Mouse (Mus musculus): Measurements from ENCODE around the gene Loxl4. TPM values are rescaled to one million over a fixed set of nuclear protein-coding genes. Genes with fewer than 3 reads are reported as not detected.

The Loxl4 gene
- polyA plus RNA-seq, 1 experiment from 2014 or later, result 1.9 TPM

DNA sequence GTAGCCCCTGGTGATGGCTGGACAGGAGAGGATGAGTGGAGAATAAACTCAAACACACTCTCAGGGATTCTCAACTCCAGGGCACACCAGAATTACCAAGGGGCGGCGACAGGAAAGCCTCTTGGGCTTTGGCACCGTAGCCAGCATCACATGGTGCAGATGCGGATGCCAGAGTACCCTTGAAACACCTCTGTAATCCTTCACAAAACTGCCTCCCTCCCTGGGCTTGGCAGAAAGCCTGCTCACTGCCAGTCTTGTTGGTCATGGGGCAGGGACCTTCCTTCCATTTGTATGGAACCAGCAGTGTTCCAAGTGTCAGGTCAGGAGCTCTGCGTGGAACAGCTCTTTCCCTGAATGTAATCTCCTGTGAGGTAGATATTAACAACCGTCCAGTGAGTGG lies 15.5 kb upstream of the Loxl4 start:
- Histone ChIP-seq H3K4me1 (ENCODE audit: control insufficient read depth, insufficient read depth, low read length) (peaks cover 8% of the 10 kb centered on the region; the same call in 1 of the 2 replicates), H3K36me3 (ENCODE audit: control insufficient read depth, insufficient read depth, low read length) (no peaks in the 10 kb centered on the region), H3K9me3 (ENCODE audit: control insufficient read depth, low read length) (no peaks in the 10 kb centered on the region), H3K4me2 (replicated peaks; ENCODE audit: low read depth, low read length) (no peak overlapping the region), H3K27me3 (ENCODE audit: control insufficient read depth, insufficient read depth, low read length) (no peaks in the 10 kb centered on the region), H3K9ac (ENCODE audit: low read depth, low read length) (no peak overlapping the region), H3K4me3 (ENCODE audit: low read length) (no peak overlapping the region), H3K27ac (ENCODE audit: low read depth, low read length) (no peak overlapping the region)
- WGBS, result 86% methylated on average over 6 of the region's 6 CpGs
- no peak for ATAC-seq (ENCODE audit: low FRiP score, low TSS enrichment)

DNA sequence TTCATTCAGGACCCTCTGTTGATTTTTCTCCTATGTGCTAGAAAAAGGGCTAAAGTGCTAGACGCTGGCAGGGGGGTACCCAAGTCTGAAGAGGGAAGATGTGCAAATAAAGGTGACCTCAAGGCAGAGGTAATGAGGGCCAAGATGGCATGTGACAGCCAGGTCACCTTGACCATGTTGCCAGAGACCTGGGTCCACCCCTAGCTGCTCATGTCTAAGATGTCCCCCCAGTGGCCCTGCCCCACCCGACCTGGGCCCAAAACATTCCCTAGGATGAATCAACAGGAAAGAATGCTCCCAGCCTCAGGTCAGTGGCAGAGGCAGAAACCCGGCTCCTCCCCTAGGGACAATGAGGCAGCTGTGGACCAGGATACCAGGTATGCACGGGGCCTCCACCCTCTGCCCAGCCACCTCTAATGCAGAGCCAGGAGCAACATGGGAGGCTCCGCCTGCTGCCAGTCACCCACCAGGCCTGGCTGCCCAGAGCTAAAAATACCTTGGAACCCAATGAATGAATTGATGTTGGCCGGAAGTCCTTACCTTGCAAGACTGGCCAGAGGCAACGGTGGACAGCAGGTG lies 1.1 kb upstream of the Loxl4 start:
- Histone ChIP-seq H3K27me3 (ENCODE audit: control insufficient read depth, insufficient read depth, low read length) (no peaks in the 10 kb centered on the region; the same call in 1 of the 2 replicates), H3K27ac (ENCODE audit: low read depth, low read length) (no peak overlapping the region), H3K4me3 (ENCODE audit: low read length) (no peak overlapping the region), H3K9me3 (ENCODE audit: control insufficient read depth, low read length) (no peaks in the 10 kb centered on the region), H3K36me3 (ENCODE audit: control insufficient read depth, insufficient read depth, low read length) (no peaks in the 10 kb centered on the region), H3K4me2 (replicated peaks; ENCODE audit: low read depth, low read length) (no peak overlapping the region), H3K9ac (ENCODE audit: low read depth, low read length) (no peak overlapping the region), H3K4me1 (ENCODE audit: control insufficient read depth, insufficient read depth, low read length) (no peaks in the 10 kb centered on the region)
- no peak for ATAC-seq (ENCODE audit: low FRiP score, low TSS enrichment)
- 63% methylated on average over 7 of the region's 7 CpGs for WGBS

DNA sequence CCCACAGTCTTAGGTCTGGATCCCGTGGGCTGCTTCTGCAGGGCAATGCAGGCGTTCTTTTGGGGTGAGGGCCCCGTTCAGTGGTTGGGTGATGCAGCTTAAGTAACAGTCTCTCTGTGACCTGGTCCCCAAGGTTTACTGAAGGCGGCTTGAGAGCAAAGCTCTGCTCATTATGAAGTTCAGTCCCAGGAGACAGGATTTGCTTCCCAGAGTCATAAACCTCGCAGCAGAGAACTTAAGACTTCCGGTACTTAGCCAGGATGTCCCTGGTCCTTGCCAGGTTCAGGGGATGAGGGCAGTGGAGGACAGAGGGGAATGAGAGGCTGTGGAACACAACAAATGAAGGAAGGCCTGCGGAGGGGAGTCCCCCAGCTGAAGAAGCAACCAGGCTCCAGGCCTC lies 503 bp upstream of the Loxl4 start:
- no peaks in the 10 kb centered on the region for H3K9me3 ChIP-seq (ENCODE audit: control insufficient read depth, low read length)
- peak overlapping the region; percentile 38 for H3K4me3 ChIP-seq (ENCODE audit: low read length)
- H3K36me3 ChIP-seq (ENCODE audit: control insufficient read depth, insufficient read depth, low read length), result no peaks in the 10 kb centered on the region
- peak overlapping the region; percentile 53; the same call in 1 of the 2 replicates for H3K9ac ChIP-seq (ENCODE audit: low read depth, low read length)
- H3K27me3 ChIP-seq (ENCODE audit: control insufficient read depth, insufficient read depth, low read length), result no peaks in the 10 kb centered on the region; the same call in 1 of the 2 replicates
- H3K4me2 ChIP-seq (replicated peaks; ENCODE audit: low read depth, low read length), result peak overlapping the region; percentile 75
- 10% methylated on average over 7 of the region's 7 CpGs for WGBS
- H3K4me1 ChIP-seq (ENCODE audit: control insufficient read depth, insufficient read depth, low read length), result no peaks in the 10 kb centered on the region
- peak; percentile 40; the same call in 1 of the 2 replicates for ATAC-seq (ENCODE audit: low FRiP score, low TSS enrichment)
- H3K27ac ChIP-seq (ENCODE audit: low read depth, low read length), result no peak overlapping the region

DNA sequence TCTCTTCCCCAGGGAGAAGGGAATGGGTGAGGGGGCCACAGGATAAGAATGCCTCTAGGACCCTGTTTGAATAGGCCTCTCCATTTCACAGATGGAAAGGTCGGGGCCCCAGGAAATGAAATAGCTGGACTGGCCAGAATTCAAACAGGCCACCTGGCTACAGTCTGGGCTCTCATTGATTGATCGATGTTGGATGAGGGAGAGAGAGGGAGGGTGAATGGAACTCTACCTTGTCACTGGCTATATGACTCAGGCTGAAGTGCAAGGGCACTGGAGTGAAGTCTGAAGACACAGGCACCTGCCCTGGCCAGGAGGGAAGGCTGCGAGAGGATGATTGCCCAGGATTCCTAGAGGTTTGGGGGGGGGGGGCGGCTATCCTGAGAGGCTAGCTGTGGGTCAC lies 867 bp downstream of the Loxl4 start:
- Histone ChIP-seq H3K9ac (ENCODE audit: low read depth, low read length) (no peak overlapping the region), H3K36me3 (ENCODE audit: control insufficient read depth, insufficient read depth, low read length) (no peaks in the 10 kb centered on the region), H3K4me3 (ENCODE audit: low read length) (no peak overlapping the region), H3K27me3 (ENCODE audit: control insufficient read depth, insufficient read depth, low read length) (no peaks in the 10 kb centered on the region; the same call in 1 of the 2 replicates), H3K27ac (ENCODE audit: low read depth, low read length) (no peak overlapping the region), H3K9me3 (ENCODE audit: control insufficient read depth, low read length) (no peaks in the 10 kb centered on the region), H3K4me1 (ENCODE audit: control insufficient read depth, insufficient read depth, low read length) (no peaks in the 10 kb centered on the region), H3K4me2 (replicated peaks; ENCODE audit: low read depth, low read length) (no peak overlapping the region)
- no peak for ATAC-seq (ENCODE audit: low FRiP score, low TSS enrichment)
- WGBS, result 75% methylated on average over 4 of the region's 4 CpGs

DNA sequence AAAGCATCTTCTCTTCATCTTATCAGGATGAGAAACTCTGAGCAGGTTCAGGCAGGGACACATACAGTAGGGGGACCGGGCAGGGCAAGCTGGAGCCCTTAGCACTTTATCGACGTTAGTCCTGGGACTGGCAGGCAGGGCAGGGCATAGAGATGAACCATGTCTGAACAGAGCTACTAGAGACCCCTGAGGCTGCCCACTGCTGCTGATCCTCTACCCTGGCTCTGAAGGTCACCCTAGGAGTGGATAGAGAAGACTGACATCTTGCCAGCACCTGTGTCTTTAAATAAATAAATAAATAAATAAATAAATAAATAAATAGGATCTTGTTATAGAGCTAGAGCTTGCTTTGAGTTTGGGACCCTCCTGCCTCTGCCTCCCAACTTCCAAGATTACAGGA lies 2.9 kb downstream of the Loxl4 start:
- 0 out of 2 replicates have a peak, but pooled peaks cover 2% of the 10 kb centered on the region for H3K4me1 ChIP-seq (ENCODE audit: control insufficient read depth, insufficient read depth, low read length)
- no peak for ATAC-seq (ENCODE audit: low FRiP score, low TSS enrichment)
- no peak overlapping the region for H3K27ac ChIP-seq (ENCODE audit: low read depth, low read length)
- H3K9ac ChIP-seq (ENCODE audit: low read depth, low read length), result no peak overlapping the region
- H3K9me3 ChIP-seq (ENCODE audit: control insufficient read depth, low read length), result no peaks in the 10 kb centered on the region
- no peak overlapping the region for H3K4me3 ChIP-seq (ENCODE audit: low read length)
- no peaks in the 10 kb centered on the region for H3K36me3 ChIP-seq (ENCODE audit: control insufficient read depth, insufficient read depth, low read length)
- H3K4me2 ChIP-seq (replicated peaks; ENCODE audit: low read depth, low read length), result no peak overlapping the region
- no peaks in the 10 kb centered on the region; the same call in 1 of the 2 replicates for H3K27me3 ChIP-seq (ENCODE audit: control insufficient read depth, insufficient read depth, low read length)
- whole genome bisulfite sequencing, result 89% methylated on average over 3 of the region's 3 CpGs

DNA sequence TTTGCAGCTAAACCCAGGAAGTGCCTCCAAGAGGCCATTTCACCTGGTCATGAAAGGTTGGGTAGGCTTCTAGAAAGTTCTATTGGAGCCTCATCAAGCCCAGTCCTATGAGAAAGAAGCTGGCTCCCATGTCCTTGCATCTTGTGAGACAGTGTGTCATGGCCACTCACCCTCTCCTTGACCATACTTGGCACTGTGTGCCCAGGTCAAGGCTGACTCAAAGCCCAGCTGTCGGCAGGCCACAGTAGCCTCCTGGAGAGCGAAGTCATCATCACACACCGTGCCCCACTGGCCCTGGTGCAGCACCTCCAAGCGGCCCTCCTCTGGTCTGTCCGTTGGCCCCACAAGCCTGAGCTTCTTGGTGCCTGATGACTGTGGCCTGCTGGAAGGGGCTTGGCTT lies 4.5 kb downstream of the Loxl4 start:
- ATAC-seq (ENCODE audit: low FRiP score, low TSS enrichment), result no peak
- no peak overlapping the region for H3K4me3 ChIP-seq (ENCODE audit: low read length)
- 94% methylated on average over 5 of the region's 5 CpGs for WGBS
- H3K9me3 ChIP-seq (ENCODE audit: control insufficient read depth, low read length), result no peaks in the 10 kb centered on the region
- no peaks in the 10 kb centered on the region for H3K36me3 ChIP-seq (ENCODE audit: control insufficient read depth, insufficient read depth, low read length)
- H3K4me2 ChIP-seq (replicated peaks; ENCODE audit: low read depth, low read length), result no peak overlapping the region
- H3K9ac ChIP-seq (ENCODE audit: low read depth, low read length), result no peak overlapping the region
- H3K27me3 ChIP-seq (ENCODE audit: control insufficient read depth, insufficient read depth, low read length), result no peaks in the 10 kb centered on the region; the same call in 1 of the 2 replicates
- H3K27ac ChIP-seq (ENCODE audit: low read depth, low read length), result no peak overlapping the region
- 0 out of 2 replicates have a peak, but pooled peaks cover 3% of the 10 kb centered on the region for H3K4me1 ChIP-seq (ENCODE audit: control insufficient read depth, insufficient read depth, low read length)

DNA sequence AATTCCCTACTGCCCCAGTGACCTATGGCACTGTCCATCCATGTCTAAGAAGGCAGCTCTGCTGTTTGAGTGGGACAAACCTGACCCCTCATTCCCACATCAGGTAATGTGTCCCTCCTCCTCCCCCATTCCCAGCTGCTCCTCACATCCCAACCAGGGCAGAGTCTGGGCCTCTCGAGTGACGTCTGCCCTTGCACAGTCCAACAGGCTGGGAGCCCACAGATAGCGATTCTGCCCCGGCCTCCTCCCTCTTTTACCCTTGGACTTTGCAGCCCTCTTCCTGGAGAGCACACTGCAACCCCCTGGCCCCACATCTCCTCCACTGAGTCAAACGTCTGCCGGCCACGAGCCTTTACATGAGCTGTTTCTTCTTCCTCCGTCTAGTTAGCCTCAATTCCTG lies 10.0 kb downstream of the Loxl4 start:
- H3K9me3 ChIP-seq (ENCODE audit: control insufficient read depth, low read length), result no peaks in the 10 kb centered on the region
- H3K27ac ChIP-seq (ENCODE audit: low read depth, low read length), result no peak overlapping the region
- 68% methylated on average over 8 of the region's 8 CpGs for WGBS
- H3K36me3 ChIP-seq (ENCODE audit: control insufficient read depth, insufficient read depth, low read length), result no peaks in the 10 kb centered on the region; the same call in 1 of the 2 replicates
- H3K4me2 ChIP-seq (replicated peaks; ENCODE audit: low read depth, low read length), result no peak overlapping the region
- H3K9ac ChIP-seq (ENCODE audit: low read depth, low read length), result no peak overlapping the region
- H3K4me3 ChIP-seq (ENCODE audit: low read length), result no peak overlapping the region
- H3K4me1 ChIP-seq (ENCODE audit: control insufficient read depth, insufficient read depth, low read length), result 0 out of 2 replicates have a peak, but pooled peaks cover 3% of the 10 kb centered on the region
- no peaks in the 10 kb centered on the region; the same call in 1 of the 2 replicates for H3K27me3 ChIP-seq (ENCODE audit: control insufficient read depth, insufficient read depth, low read length)
- no peak for ATAC-seq (ENCODE audit: low FRiP score, low TSS enrichment)

DNA sequence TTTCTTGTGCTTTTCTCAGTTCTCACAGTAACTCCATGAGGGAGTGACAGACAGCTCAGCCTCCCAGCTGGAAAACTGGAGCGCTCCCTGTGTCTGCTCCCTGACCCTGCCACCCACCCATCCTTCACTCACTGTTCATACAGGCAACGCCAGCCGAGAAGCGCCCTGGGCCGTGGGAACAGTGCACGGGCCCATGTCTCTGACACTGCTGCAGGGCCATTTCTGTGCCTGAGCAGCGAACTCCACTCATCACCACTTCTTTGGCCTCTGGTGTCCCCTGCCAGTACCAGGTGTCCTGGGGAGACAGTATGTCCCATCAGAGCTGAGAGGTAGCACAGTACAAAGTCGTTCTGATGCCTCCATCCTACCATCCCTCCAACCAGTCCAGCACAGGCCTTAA lies 10.6 kb downstream of the Loxl4 start:
- no peaks in the 10 kb centered on the region; the same call in 1 of the 2 replicates for H3K27me3 ChIP-seq (ENCODE audit: control insufficient read depth, insufficient read depth, low read length)
- WGBS, result 58% methylated on average over 8 of the region's 8 CpGs
- H3K9ac ChIP-seq (ENCODE audit: low read depth, low read length), result no peak overlapping the region
- no peak overlapping the region for H3K4me2 ChIP-seq (replicated peaks; ENCODE audit: low read depth, low read length)
- ATAC-seq (ENCODE audit: low FRiP score, low TSS enrichment), result no peak
- H3K9me3 ChIP-seq (ENCODE audit: control insufficient read depth, low read length), result no peaks in the 10 kb centered on the region
- no peaks in the 10 kb centered on the region; the same call in 1 of the 2 replicates for H3K36me3 ChIP-seq (ENCODE audit: control insufficient read depth, insufficient read depth, low read length)
- H3K4me3 ChIP-seq (ENCODE audit: low read length), result no peak overlapping the region
- H3K4me1 ChIP-seq (ENCODE audit: control insufficient read depth, insufficient read depth, low read length), result 0 out of 2 replicates have a peak, but pooled peaks cover 3% of the 10 kb centered on the region
- H3K27ac ChIP-seq (ENCODE audit: low read depth, low read length), result no peak overlapping the region

DNA sequence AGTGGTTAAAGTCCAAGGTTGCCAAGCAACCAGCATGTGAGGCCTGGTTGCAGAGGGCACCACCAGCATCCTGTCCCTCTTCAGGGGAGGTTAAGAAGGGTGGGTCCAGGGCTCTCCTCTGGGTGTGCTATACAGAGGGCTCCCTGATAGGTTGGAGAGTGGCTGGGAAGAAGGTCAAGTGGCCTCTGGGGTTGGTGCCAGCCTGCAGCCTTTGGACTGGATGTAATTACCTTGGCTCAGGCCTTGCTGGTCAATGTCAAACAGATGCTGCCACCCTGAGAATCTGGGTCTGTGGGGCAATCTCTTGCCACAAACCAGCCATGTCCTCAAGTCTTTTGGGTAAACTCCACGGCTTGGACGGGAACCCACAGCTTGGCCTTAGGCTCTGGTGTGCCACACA lies 11.2 kb downstream of the Loxl4 start:
- Histone ChIP-seq H3K4me3 (ENCODE audit: low read length) (no peak overlapping the region), H3K27ac (ENCODE audit: low read depth, low read length) (no peak overlapping the region)
- ATAC-seq (ENCODE audit: low FRiP score, low TSS enrichment), result no peak

More for the DNA sequence above, 11.2 kb downstream of the Loxl4 start:
- H3K36me3 ChIP-seq (ENCODE audit: control insufficient read depth, insufficient read depth, low read length), result no peaks in the 10 kb centered on the region; the same call in 1 of the 2 replicates
- no peak overlapping the region for H3K9ac ChIP-seq (ENCODE audit: low read depth, low read length)
- H3K4me2 ChIP-seq (replicated peaks; ENCODE audit: low read depth, low read length), result no peak overlapping the region
- no peaks in the 10 kb centered on the region; the same call in 1 of the 2 replicates for H3K27me3 ChIP-seq (ENCODE audit: control insufficient read depth, insufficient read depth, low read length)
- WGBS, result 90% methylated on average over 2 of the region's 2 CpGs
- no peaks in the 10 kb centered on the region for H3K9me3 ChIP-seq (ENCODE audit: control insufficient read depth, low read length)
- 0 out of 2 replicates have a peak, but pooled peaks cover 3% of the 10 kb centered on the region for H3K4me1 ChIP-seq (ENCODE audit: control insufficient read depth, insufficient read depth, low read length)

Measured in kidney, embryonic 14.5 days (tissue).